In the genomic region with DNA sequence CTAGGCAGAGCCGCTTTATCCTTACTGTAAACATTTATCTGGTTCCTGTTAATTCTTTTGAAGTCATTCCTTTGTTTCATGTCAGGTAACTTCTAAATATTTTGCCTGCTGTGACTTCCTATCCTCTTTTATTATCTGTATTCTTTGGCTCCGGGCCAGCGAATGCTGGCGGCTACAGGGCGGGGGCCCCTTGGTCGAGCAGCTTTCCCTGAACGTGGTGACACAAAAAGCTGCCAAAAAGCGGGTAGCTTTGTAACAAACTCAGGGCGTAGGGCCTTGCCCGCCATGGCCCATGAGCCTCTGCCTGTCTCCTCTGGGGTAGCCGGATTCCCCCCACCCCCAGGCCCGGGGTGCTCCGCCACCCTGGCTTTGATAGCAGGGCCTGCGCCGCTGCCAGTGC, we compare ENCODE assay signal across 27 mouse cellular contexts. TPM values are rescaled to one million over a fixed set of nuclear protein-coding genes. Genes with fewer than 3 reads are reported as not detected.
"Had no signal": no experiment of that assay in that cellular context is flagged by ENCODE, and none has a peak within 500 bp of the region (broad histone marks: within the 10 kb centered on the region; RNA-seq: fewer than 3 reads in every experiment).

No protein-coding gene starts in this region.

- H3K9ac ChIP-seq: hindbrain, embryonic 12.5 days; hindbrain, embryonic 14.5 days; intestine, embryonic 15.5 days; limb, embryonic 13.5 days; limb, embryonic 15.5 days; liver, embryonic 12.5 days; liver, embryonic 14.5 days had no signal

- H3K27me3 ChIP-seq: hindbrain, embryonic 12.5 days; intestine, embryonic 15.5 days; limb, embryonic 13.5 days; limb, embryonic 15.5 days; liver, embryonic 12.5 days had no signal

- DNase-seq: gastrocnemius, adult 2 months; gastrocnemius, postnatal 10 days; gastrocnemius, postnatal 25 days; heart, adult 2 months; heart, postnatal 10 days; heart, postnatal 4 days; kidney, adult 18-20 months; kidney, adult 8-10 months; kidney, postnatal 10 days; kidney, postnatal 25 days; kidney, postnatal 4 days; left cerebral cortex, postnatal 4 days had no signal

- H3K4me2 ChIP-seq: heart, embryonic 11.5 days; hindbrain, embryonic 12.5 days; hindbrain, embryonic 14.5 days; intestine, embryonic 15.5 days; limb, embryonic 13.5 days; limb, embryonic 15.5 days; liver, embryonic 12.5 days had no signal

- H3K4me3 ChIP-seq: gastrocnemius, adult 2 months; heart, adult 2 months; hindbrain, embryonic 10.5 days; hindbrain, embryonic 12.5 days; intestine, embryonic 15.5 days; layer of hippocampus, adult 2 months; left cerebral cortex, adult 2 months; limb, embryonic 13.5 days; limb, embryonic 15.5 days; liver, embryonic 12.5 days had no signal

- ATAC-seq: hindbrain, embryonic 16.5 days; inflammation-experienced regulatory T-cells, adult 6 months; intestine, embryonic 15.5 days; intestine, postnatal 0 days; liver, embryonic 12.5 days had no signal

- H3K36me3 ChIP-seq: hindbrain, embryonic 10.5 days; hindbrain, embryonic 12.5 days; intestine, embryonic 15.5 days; limb, embryonic 13.5 days; limb, embryonic 15.5 days; liver, embryonic 12.5 days had no signal

- H3K27ac ChIP-seq: gastrocnemius, adult 2 months; heart, adult 2 months; hindbrain, embryonic 10.5 days; hindbrain, embryonic 12.5 days; hindbrain, embryonic 14.5 days; intestine, embryonic 15.5 days; layer of hippocampus, adult 2 months; left cerebral cortex, adult 2 months; limb, embryonic 13.5 days; limb, embryonic 15.5 days; liver, embryonic 12.5 days; liver, embryonic 14.5 days had no signal

- H3K4me1 ChIP-seq: hindbrain, embryonic 10.5 days; hindbrain, embryonic 12.5 days; intestine, embryonic 15.5 days; limb, embryonic 13.5 days; limb, embryonic 15.5 days; liver, embryonic 12.5 days had no signal

RNA-seq across cellular contexts. Expression of a gene that starts 33.6 kb away (rescaled TPM):
- total RNA-seq: granulocyte monocyte progenitor cell, adult 5-6 weeks had no signal
- polyA plus RNA-seq: liver, embryonic 14.5 days had no signal
